Mouse (Mus musculus) ES-Bruce4 (cell line): ENCODE measurements around the gene Rph3a. TPM values are rescaled to one million over a fixed set of nuclear protein-coding genes. Genes with fewer than 3 reads are reported as not detected.
"Not testable (repeated sequence)": the region's sequence is repeated elsewhere in the genome, so short reads cannot be mapped to it uniquely, and the experiment has no call there.

ENCODE experiments used
- H3K27ac ChIP-seq: 2 replicates; pipeline ENCODE4 v1.5.1; 2012; ENCODE audit warnings: low read length, inconsistent platforms; ENCODE audit not compliant: insufficient read depth
- H3K27me3 ChIP-seq: 2 replicates; pipeline ENCODE4 v1.6.1; 2012; ENCODE audit warnings: mild to moderate bottlenecking, low read length, inconsistent platforms; ENCODE audit not compliant: control insufficient read depth, poor library complexity, insufficient read depth, severe bottlenecking
- H3K36me3 ChIP-seq: 2 replicates; pipeline ENCODE4 v1.6.1; 2012; ENCODE audit warnings: inconsistent platforms, mild to moderate bottlenecking, low read length, moderate library complexity; ENCODE audit not compliant: control insufficient read depth, poor library complexity, insufficient read depth, severe bottlenecking
- H3K4me1 ChIP-seq: one replicate; pipeline ENCODE4 v1.8.1; 2011; ENCODE audit warnings: low read length; ENCODE audit not compliant: control insufficient read depth, insufficient read depth
- H3K4me3 ChIP-seq: 2 replicates; pipeline ENCODE4 v1.5.1; 2011; ENCODE audit warnings: low read depth, mild to moderate bottlenecking, low read length
- H3K9ac ChIP-seq: 2 replicates; pipeline ENCODE4 v1.6.1; 2012; ENCODE audit warnings: low read depth, mild to moderate bottlenecking, inconsistent platforms; ENCODE audit not compliant: poor library complexity, severe bottlenecking
- H3K9me3 ChIP-seq: replicated peaks from 2 replicates; pipeline ENCODE4 v1.6.1; 2012; ENCODE audit warnings: mild to moderate bottlenecking, low read length, inconsistent platforms; ENCODE audit not compliant: control insufficient read depth, poor library complexity, insufficient read depth, severe bottlenecking
- CTCF ChIP-seq: IDR thresholded peaks from one replicate; pipeline ENCODE4 v1.8.1; 2011; ENCODE audit warnings: low read depth, low read length
- EP300 ChIP-seq: IDR thresholded peaks from 2 replicates; pipeline ENCODE4 v1.6.1; 2011; ENCODE audit warnings: low read depth, low read length; ENCODE audit not compliant: insufficient read depth
- POLR2A ChIP-seq: IDR thresholded peaks from one replicate; pipeline ENCODE4 v1.8.1; 2011; ENCODE audit warnings: low read length; ENCODE audit not compliant: insufficient read depth
- polyA plus RNA-seq: library from polyadenylated mRNA; stranded (reverse); fragments of >200 nt; gene quantifications from 2 replicates; pipeline ENCODE4 v1.2.4, GENCODE M21; 2011; ENCODE audit warnings: low read depth; ENCODE audit not compliant: missing spikeins, insufficient read depth, insufficient read length

Rph3a gene
- polyA plus RNA-seq, 1 experiment = not detected

DNA sequence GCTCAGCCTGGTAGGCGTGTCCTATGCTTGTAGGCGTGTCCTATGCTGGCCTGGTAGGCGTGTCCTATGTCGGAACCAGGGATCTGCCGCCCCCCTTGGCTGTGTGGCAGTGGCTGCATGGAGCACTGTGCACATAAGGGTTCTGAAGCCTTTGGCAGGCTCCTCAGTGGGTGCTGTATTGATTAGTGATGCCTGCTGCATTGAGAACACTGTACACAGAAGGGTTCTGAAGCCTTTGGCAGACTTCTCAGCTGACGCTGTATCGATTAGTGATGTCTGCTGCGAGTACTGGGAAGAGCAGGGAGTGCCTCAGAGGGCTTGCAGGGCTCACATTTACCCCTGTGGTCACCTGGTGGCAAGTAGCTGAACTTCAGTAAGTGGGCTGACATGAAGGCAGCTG, 71.3 kb downstream of the Rph3a start:
- H3K27ac ChIP-seq = no peak overlapping the region
- H3K9me3 ChIP-seq = no peaks in the 10 kb centered on the region
- H3K4me1 ChIP-seq = no peaks in the 10 kb centered on the region
- H3K4me3 ChIP-seq = peak overlapping the region; percentile 34
- H3K36me3 ChIP-seq = no peaks in the 10 kb centered on the region
- TF ChIP-seq EP300 (0 out of 2 replicates have a peak, but pooled peaks have one; percentile 29), CTCF (no peak), POLR2A (no peak)
- no peaks in the 10 kb centered on the region for H3K27me3 ChIP-seq
- H3K9ac ChIP-seq = no peak overlapping the region

DNA sequence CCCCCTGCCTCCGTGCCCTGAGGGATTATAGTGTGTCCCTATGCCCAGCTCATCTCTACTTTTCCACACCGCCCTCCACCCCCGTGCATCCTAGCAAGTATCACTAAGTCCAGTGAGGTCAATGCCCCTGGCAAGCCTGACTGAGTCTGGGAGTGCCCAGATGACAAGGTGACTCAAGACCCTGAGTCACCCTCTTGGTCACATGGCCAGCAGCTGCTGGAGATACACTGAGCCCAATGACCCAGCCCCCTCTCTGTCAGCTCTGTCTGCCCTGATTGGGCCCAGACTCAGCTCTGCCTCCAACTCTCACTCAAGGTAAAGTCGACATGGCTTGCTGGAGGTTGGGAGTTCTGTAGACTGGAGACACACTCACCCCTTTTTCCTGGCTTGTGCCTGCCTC, 72.1 kb downstream of the Rph3a start:
- Histone ChIP-seq H3K36me3 (no peaks in the 10 kb centered on the region), H3K9me3 (no peaks in the 10 kb centered on the region), H3K9ac (no peak overlapping the region), H3K27me3 (no peaks in the 10 kb centered on the region), H3K4me1 (no peaks in the 10 kb centered on the region), H3K4me3 (no peak overlapping the region), H3K27ac (no peak overlapping the region)
- no peak for TF ChIP-seq EP300
- TF ChIP-seq CTCF = no peak
- TF ChIP-seq POLR2A = no peak

DNA sequence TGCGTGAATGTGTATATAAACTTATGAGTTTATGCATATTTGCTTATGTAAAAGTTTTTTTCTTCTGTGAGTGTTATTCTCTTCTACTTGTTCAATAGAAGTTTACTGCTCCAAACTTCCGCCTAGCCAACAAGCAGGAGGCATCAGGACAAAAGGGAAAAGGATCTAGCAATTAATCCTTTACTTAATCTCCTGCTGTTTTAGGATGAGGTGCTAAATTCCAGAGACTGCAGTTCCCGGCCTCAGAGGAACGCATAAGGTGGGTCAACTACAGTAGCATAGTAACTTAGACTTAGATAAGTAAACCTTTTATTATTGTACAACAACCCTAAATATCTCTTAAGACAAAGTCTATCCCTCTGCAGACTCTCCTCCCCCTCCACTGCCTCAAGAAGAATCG, 75.9 kb downstream of the Rph3a start:
- no peak overlapping the region for H3K27ac ChIP-seq
- H3K27me3 ChIP-seq = no peaks in the 10 kb centered on the region
- no peak for TF ChIP-seq POLR2A
- no peak for TF ChIP-seq EP300
- no peak for TF ChIP-seq CTCF
- no peak overlapping the region for H3K4me3 ChIP-seq
- no peak overlapping the region for H3K9ac ChIP-seq
- no peaks in the 10 kb centered on the region for H3K36me3 ChIP-seq
- H3K9me3 ChIP-seq = no peaks in the 10 kb centered on the region; the same call in 1 of the 2 replicates
- no peaks in the 10 kb centered on the region for H3K4me1 ChIP-seq

DNA sequence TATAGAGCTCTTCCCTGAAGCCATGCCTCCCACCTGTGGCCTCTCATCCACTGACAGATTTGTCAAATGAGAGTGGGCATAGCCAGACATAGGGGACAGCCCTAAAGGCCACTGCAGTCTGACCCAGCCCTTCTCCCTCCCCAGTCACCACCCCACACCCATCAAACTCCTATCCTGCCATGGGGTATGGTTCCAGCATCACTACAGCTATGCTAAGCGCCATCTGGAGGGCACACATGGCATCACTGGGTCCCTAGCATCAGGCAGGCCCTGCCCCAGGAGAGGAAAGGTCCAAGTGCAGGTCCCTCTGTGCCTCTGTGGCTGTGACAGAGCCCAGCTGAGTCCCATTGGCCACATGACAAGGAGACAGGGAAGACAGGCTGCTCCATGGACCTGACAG, 82.9 kb downstream of the Rph3a start:
- no peaks in the 10 kb centered on the region for H3K27me3 ChIP-seq
- H3K9ac ChIP-seq = no peak overlapping the region
- H3K27ac ChIP-seq = no peak overlapping the region
- no peak overlapping the region for H3K4me3 ChIP-seq
- H3K4me1 ChIP-seq = no peaks in the 10 kb centered on the region
- no peaks in the 10 kb centered on the region for H3K36me3 ChIP-seq
- TF ChIP-seq EP300 = no peak
- TF ChIP-seq CTCF = peak; percentile 55
- no peaks in the 10 kb centered on the region; the same call in 1 of the 2 replicates for H3K9me3 ChIP-seq

DNA sequence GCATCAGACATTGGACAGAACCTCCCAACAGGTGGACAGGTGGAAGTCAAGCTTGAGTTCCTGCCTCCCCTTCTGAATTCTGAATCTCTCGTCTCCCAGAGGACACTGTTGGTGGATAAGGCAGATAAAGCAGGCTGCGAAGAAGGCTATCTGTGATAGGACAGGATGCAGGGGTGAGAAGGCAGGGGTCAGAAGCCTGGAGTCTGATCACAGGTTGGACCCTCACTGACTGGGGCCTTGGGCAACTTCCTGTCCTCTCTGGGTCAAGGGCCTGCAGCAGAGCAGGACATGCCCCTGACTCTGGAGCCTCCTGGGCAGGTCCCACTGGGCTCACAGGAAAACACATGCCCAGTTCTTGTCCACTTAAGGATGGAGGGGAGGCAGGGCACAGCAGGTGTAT, 83.6 kb downstream of the Rph3a start:
- H3K27ac ChIP-seq, H3K9ac ChIP-seq, H3K4me1 ChIP-seq, H3K36me3 ChIP-seq, H3K9me3 ChIP-seq, H3K4me3 ChIP-seq, H3K27me3 ChIP-seq: not testable (repeated sequence)

DNA sequence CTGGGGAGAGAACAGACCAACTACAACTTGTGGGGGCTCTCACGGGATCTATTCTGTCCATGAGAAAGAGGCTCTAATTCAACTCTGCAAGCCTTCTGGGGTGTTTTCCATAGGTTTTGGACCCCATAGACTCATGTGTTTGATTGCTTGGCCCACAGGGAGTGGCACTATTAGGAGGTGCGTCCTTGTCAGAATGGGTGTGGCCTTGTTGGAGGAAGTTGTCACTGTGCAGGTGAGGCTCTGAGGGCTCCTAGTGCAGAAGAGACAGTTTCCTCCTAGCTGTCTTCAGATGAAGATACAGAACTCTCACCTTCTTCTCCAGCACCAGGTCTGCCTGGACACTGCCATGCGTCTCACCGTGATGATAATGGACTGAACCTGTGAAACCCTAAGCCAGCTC, 85.4 kb downstream of the Rph3a start:
- not testable (repeated sequence) for H3K27me3 ChIP-seq, H3K36me3 ChIP-seq, H3K9me3 ChIP-seq, H3K4me3 ChIP-seq, H3K4me1 ChIP-seq, H3K27ac ChIP-seq, H3K9ac ChIP-seq

DNA sequence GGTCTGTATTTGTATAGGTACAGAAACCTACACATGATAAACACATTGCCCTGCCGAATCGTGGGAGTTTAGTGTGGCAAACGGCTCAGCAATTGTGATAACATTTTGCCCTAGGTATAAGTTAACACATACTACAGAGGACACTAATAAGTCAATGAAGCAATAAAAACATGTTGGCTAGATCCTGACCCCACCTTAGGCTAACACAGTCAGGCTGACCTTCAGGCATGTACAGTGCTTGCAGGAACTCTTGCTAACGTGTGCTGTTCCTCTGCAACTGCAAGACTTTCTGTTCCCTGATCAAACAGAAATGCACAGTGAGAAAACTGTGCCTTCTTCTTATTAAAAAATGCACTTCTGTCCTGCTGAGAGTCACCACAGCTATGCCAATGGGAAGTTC, 85.9 kb downstream of the Rph3a start:
- H3K9ac ChIP-seq = no peak overlapping the region

More for the DNA sequence above, 85.9 kb downstream of the Rph3a start:
- H3K27me3 ChIP-seq = no peaks in the 10 kb centered on the region
- no peak overlapping the region for H3K4me3 ChIP-seq
- H3K36me3 ChIP-seq = no peaks in the 10 kb centered on the region
- no peaks in the 10 kb centered on the region for H3K4me1 ChIP-seq
- no peaks in the 10 kb centered on the region for H3K9me3 ChIP-seq
- TF ChIP-seq EP300 (no peak), POLR2A (no peak), CTCF (no peak)
- H3K27ac ChIP-seq = no peak overlapping the region
